Mouse (Mus musculus) lung, postnatal 4 days (tissue): ENCODE measurements around the gene Bcas2.
"Not testable (repeated sequence)": the region's sequence is repeated elsewhere in the genome, so short reads cannot be mapped to it uniquely, and the experiment has no call there.

Experiments
- DNase-seq, 2 experiments: peaks; one replicate each; pipeline ENCODE4 v3.0.0; 2021

Gene Bcas2

GRCm38 (mm10) chr3:103169771-103170170 is 1.7 kb upstream of the Bcas2 start:
- peak; percentile 67 to 86 for DNase-seq

- DNase-seq: no peak
These were observed 1.2 kb downstream of the Bcas2 start for GRCm38 (mm10) chr3:103172615-103173014.

GRCm38 (mm10) chr3:103176740-103177139 is 5.3 kb downstream of the Bcas2 start:
- no peak for DNase-seq

- no peak for DNase-seq
These were observed 8.1 kb downstream of the Bcas2 start for GRCm38 (mm10) chr3:103179527-103179926.

GRCm38 (mm10) chr3:103181171-103181570 is 9.7 kb downstream of the Bcas2 start:
- DNase-seq: no peak

- DNase-seq: no peak
These were observed 11.4 kb downstream of the Bcas2 start for GRCm38 (mm10) chr3:103182821-103183220.

GRCm38 (mm10) chr3:103184467-103184866 is 13.0 kb downstream of the Bcas2 start:
- not testable (repeated sequence) for DNase-seq

GRCm38 (mm10) chr3:103188451-103188850 is 17.0 kb downstream of the Bcas2 start:
- no peak for DNase-seq

GRCm38 (mm10) chr3:103188856-103189255 is 17.4 kb downstream of the Bcas2 start:
- DNase-seq: no peak

- DNase-seq: no peak
These were observed 20.7 kb downstream of the Bcas2 start for GRCm38 (mm10) chr3:103192161-103192560.

- DNase-seq: no peak
These were observed 21.7 kb downstream of the Bcas2 start for GRCm38 (mm10) chr3:103193186-103193585.

- no peak for DNase-seq
These were observed 24.9 kb downstream of the Bcas2 start for GRCm38 (mm10) chr3:103196320-103196823.

- no peak for DNase-seq
These were observed 27.9 kb downstream of the Bcas2 start for GRCm38 (mm10) chr3:103199386-103199785.

GRCm38 (mm10) chr3:103201105-103201504 is 29.6 kb downstream of the Bcas2 start:
- DNase-seq: not testable (repeated sequence)

- DNase-seq: no peak
These were observed 32.1 kb downstream of the Bcas2 start for GRCm38 (mm10) chr3:103203554-103203953.

GRCm38 (mm10) chr3:103204445-103204844 is 33.0 kb downstream of the Bcas2 start:
- DNase-seq: no peak

- no peak for DNase-seq
These were observed 34.9 kb downstream of the Bcas2 start for GRCm38 (mm10) chr3:103206393-103206792.

- no peak for DNase-seq
These were observed 36.3 kb downstream of the Bcas2 start for GRCm38 (mm10) chr3:103207749-103208148.

GRCm38 (mm10) chr3:103208237-103208636 is 36.8 kb downstream of the Bcas2 start:
- no peak for DNase-seq

- DNase-seq: no peak
These were observed 39.6 kb downstream of the Bcas2 start for GRCm38 (mm10) chr3:103211101-103211500.

GRCm38 (mm10) chr3:103212142-103212541 is 40.7 kb downstream of the Bcas2 start:
- DNase-seq: no peak

- no peak for DNase-seq
These were observed 42.1 kb downstream of the Bcas2 start for GRCm38 (mm10) chr3:103213537-103213936.

- no peak for DNase-seq
These were observed 43.3 kb downstream of the Bcas2 start for GRCm38 (mm10) chr3:103214593-103215285.

- DNase-seq: not testable (repeated sequence)
These were observed 43.9 kb downstream of the Bcas2 start for GRCm38 (mm10) chr3:103215399-103215798.

GRCm38 (mm10) chr3:103221435-103221834 is 50.0 kb downstream of the Bcas2 start:
- DNase-seq: no peak
